Mouse (Mus musculus) lung, postnatal 0 days (tissue): Measurements from ENCODE around the gene Zfp90.

Experiments
- CTCF ChIP-seq: IDR thresholded peaks from 2 replicates; pipeline ENCODE4 v1.5.1; 2016; ENCODE audit warnings: antibody characterized with exemption, mild to moderate bottlenecking
- EP300 ChIP-seq: IDR thresholded peaks from 2 replicates; pipeline ENCODE4 v1.6.1; 2016; ENCODE audit warnings: antibody characterized with exemption, mild to moderate bottlenecking, control low read depth

DNA sequence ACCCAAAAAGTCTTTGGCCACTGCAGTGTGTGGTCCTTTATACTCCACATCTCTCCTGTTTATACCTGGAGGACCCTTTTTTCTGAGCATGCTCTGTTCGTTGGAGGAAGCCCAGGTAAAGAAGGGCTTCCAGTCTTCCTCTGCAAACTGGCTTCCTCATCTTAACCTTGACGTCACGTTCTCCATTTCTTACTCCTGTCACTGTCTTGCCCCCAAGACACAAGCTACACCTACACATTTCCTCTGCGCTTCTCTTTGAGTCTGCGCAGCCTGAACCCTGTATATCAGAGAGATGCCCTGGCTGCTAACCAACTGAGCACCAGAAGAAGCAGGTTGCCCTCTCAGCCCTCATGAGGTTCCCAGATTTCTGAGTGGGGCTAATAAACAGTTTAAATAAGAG is 35.8 kb upstream of the Zfp90 start:
- TF ChIP-seq CTCF (no peak), EP300 (no peak)
